Mouse (Mus musculus) layer of hippocampus, postnatal 36 days (tissue): ENCODE measurements around the gene Cps1. TPM values are rescaled to one million over a fixed set of nuclear protein-coding genes. Genes with fewer than 3 reads are reported as not detected.
A peak's percentile ranks its signal among the peaks of the same experiment; 100 is the strongest.

Source experiments
- DNase-seq, 2 experiments: peaks; one replicate each; pipeline ENCODE4 v3.0.0; 2022
- total RNA-seq, 2 experiments: library from RNA; stranded (reverse); gene quantifications; 2 replicates each; pipeline ENCODE4 v1.2.3; 2021

Cps1 gene
- under 1 TPM; 0.10 to 0.12 TPM for total RNA-seq

DNA sequence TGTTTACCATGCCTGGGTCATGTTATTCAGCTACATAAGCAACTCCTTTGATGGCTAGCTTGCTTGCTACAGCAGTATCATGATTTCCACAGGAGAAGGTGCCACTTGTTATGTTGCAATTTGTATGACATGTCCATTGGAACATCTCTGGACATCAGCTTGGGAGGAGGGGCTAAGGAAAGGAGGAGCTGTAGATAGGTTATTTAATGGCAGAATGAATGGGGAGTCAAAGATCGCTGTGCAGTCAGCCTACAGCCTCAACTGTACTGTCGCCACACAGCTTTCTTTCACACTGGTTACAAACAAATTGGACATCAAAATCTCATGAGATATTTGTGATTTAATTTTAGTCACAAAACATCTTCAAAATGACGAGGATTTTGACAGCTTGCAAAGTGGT, at the start of gene Cps1:
TSS of gene Cps1 (plus strand) at position 230 of the 400 bp plus-strand sequence.
- DNase-seq = no peak

- DNase-seq = no peak
Observed at GRCm38 (mm10) chr1:67077739-67078138, 45.1 kb upstream of the Cps1 start.

DNA sequence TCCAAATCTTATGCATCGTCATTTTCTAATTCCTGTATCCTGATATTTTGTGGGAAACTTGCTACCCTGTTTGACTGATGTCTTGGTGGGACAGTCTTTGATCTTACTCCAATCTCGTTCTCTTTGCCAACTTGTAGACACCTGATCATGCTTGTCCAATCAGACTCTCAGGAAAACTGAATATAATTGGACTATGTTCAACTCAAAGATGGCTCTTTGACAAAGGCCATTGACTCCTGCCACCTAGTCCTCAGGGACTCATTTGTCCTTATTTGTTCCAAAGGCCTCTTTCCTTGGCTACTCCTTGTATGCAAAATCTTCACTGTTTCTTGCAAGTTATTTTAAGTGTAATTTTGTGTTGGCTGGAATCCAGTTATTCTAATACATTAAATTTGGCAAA, 44.2 kb upstream of the Cps1 start:
- DNase-seq = no peak

DNA sequence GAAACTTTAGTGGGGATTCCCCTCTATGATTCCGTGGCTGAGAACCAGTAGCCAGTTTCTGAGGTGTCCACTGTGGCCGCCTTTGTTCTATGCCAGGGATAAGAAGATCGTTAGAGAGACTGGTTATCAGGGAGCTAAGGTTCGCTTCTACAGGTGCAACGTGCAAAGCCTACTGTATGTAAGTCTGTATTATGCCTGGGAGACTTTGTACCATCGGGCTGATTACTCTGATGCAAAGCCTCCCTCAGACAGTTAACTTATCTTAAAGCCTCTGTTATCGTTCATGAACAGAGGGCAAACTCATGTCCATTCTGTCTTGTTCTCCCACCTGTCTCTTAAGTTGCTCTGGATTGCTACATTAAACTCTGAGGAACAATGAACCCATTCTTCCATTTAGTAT, 43.7 kb upstream of the Cps1 start:
- DNase-seq = no peak

DNA sequence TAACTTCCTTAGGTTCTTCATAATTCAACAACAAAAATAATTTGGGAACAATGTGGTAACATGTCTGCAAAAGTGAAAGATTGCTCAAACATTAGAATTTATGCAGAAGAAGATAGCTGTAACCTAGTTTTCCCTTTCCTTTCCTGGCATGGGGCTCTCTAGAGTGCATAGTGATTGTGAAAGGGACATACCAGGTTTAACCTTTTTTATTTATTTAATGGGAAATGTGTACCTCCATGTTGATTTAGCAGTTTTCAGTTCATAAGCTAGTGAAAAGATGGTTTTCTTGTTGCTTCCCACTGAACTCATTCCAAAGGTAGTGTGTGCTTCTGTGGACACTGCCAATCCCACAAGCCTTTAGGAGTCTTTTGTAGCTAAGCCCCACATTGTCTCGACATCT, 30.4 kb upstream of the Cps1 start:
- no peak for DNase-seq

- no peak for DNase-seq
Observed at GRCm38 (mm10) chr1:67099215-67099614, 23.6 kb upstream of the Cps1 start.

- DNase-seq = no peak
Observed at GRCm38 (mm10) chr1:67103476-67104248, 19.2 kb upstream of the Cps1 start.

DNA sequence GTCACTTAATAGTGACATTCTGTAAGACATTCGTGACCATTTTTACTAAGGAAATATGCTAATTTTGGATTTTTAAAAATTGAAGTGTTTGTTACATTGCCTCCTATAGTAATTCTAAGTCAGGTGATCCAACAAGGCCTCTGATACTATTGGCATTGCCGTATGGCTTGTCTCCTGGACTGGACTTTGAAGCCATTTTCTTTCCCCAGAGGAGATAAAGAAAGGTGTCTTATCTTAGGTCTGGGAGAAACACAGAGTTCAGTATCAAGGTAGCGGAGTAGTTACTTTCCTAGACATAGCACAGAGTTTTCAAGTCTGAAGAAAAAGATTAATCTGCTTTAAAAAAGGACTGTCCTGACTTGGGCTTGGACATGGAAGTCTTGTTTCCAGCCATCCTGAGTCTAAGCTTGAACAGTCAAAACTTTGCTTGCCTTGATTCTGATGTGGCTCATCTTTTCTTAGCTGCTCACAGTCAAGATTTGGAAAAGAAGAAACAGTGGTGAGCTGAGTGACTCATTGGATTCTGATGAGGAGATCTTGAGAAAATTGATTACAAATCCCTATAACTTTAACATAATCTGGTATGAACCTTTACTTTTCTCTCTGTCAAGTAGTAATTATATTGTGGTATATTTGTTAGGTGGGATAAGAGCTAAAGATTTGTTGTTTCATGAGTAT, 11.1 kb upstream of the Cps1 start:
- no peak for DNase-seq

GRCm38 (mm10) chr1:67113343-67114030, 9.3 kb upstream of the Cps1 start:
- DNase-seq = no peak

- no peak for DNase-seq
Observed at GRCm38 (mm10) chr1:67116571-67116970, 6.3 kb upstream of the Cps1 start.

DNA sequence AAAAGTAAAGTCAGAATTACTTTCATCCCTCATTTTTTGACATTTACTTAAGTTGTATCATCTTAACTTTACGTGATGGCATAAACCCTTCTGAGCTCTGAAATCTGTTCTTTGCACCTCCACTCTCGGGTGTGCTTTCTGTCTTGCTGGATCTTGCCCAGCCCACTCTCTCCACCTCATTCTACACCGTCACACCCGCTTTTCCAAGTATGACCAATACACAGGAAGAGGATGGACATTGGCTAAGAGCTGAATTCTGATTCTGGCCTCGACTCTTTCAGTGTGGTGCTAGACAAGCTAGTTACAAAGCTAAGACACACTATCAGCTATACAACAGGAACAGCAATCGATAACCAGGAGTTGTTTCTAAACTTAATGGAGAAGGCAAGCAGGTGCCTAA, 5.0 kb upstream of the Cps1 start:
- no peak for DNase-seq

DNA sequence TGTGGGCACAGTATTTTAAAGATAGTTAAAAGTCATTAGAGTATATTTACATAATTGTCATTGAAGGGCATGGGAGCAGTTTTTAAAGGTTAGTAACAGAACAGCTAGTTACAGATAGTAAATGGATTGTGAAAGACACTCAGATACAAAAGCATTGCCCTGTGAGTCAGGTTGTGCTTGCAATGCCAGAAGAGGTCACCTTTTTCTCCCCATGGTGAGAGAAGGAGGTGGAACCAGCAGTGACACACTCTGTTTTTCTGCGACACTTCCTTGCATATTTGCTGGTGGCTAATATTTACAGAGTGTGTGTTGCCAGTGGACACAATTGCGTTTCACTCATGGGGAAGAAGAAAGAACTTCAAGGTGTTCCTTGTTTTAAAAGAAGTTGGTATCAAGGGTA, 2.6 kb downstream of the Cps1 start:
- DNase-seq = no peak

DNA sequence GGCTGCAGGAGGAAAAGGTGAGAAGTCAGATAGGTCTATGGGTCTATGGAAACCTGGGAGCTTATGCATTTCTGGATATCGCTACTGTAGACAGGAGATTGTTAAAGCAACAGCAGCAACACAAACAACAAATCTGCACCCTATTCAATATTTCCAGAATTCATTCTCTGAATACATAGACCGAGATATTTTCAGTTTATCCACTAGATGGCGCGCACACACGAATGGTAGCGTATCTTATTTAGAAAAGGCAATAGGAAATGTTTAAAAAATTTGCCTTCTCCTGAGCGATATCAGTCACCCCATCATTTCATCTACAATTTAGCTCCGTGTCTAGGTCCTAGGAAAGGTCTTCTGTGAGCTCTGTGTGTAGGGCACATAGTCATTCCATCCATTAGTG, 21.1 kb downstream of the Cps1 start:
- DNase-seq = peak in 1 of 2 experiments; percentile 12

GRCm38 (mm10) chr1:67151246-67151645, 28.4 kb downstream of the Cps1 start:
- DNase-seq = no peak

DNA sequence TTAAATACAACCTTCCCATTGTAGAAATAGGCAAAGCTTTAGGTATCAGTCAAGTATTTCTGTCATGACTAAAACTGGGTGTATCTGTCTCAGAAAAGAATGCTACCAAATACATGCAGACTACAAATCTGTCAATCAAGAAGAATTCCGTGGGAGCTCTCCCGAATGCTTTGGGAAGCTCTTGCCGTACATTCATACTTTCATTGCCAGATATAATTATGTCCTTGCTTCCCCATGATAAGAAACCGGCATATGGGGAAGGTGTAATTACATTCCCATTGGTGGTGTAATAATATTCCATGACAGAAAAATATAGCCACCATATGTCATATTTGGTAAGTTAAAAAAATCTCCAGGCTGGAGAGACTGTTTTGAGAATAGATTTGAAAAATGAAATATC, 44.5 kb downstream of the Cps1 start:
- no peak for DNase-seq

DNA sequence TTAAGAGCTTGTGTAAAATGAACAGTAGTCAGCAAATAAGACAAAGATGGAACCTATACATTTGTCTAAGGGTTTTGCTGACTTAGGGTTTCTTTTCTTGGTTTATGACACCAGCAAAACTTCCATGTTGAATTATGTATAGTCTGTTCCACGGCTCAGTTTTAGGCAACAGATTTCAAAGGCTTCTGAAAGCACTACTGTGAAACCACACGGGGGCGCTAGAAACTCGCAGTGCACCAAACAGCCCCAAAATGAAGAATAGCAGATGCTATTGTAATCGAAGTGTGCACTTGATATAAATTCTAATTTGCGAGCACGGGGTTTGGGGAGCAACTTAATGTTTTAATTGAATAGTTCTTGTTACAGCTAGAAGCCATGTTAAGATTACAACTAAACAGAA, 58.3 kb downstream of the Cps1 start:
- DNase-seq = peak; percentile 48 to 52

- no peak for DNase-seq
Observed at GRCm38 (mm10) chr1:67182201-67182600, 59.4 kb downstream of the Cps1 start.

DNA sequence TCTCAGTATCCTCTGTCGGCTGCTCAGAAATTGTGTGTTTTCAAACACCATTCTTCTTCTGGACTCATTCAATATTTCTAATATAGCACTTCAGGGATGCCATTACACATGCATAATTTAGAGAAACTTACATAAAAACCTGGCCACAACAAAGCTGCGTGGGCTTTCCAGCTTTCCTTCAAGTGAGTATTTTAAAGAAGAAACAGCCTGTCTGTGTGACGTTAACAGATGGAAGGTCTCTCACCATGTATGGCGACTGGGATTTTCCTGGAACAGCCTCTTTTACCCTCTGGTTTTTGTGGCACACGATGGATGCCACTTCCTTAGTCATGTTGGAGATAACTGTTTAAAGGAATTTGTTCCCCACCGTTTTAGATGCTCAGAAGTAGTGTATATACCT, 60.7 kb downstream of the Cps1 start:
- DNase-seq = no peak

DNA sequence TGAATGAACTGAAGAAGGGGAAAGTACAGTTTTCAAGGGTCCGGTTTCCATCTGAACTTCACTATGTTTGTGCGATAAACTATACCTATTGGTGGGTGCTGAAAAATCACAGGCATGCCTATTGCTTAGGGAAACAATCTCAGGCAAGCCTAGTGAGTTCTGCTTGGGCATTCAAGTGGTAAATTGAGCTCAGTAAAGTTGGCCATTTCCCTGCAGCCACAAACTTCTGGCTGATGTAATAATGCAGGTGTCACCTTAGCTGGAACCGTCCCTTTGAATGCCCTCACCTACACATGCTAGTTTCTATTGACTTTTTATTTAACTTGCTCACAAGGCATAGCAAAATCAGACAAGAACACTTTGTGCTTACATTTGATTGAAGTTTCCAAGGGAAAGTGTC, 61.3 kb downstream of the Cps1 start:
- DNase-seq = no peak

DNA sequence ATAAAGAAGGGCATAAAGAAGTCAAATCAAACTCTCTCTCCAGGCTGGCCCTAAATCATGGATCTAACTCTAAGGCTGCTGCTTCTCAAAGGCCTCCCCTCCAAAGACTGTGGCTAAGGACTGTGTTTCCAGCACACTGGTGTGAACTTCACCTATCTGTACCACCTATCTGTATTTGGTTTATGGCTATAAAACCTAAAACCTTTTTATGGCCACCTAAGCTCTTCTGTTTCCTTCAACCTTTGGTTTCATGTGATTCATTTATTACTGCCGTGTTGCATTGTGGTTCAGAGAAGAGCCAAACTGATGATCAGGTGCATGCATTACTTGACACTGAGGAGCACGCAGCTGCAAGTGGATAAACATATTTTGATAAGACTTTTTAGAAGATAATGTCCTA, 74.5 kb downstream of the Cps1 start:
- no peak for DNase-seq

- DNase-seq = peak; percentile 5 to 11
Observed at GRCm38 (mm10) chr1:67218339-67218944, 95.6 kb downstream of the Cps1 start.

GRCm38 (mm10) chr1:67223666-67224065, 100.8 kb downstream of the Cps1 start:
- peak in 1 of 2 experiments; percentile 4 for DNase-seq

DNA sequence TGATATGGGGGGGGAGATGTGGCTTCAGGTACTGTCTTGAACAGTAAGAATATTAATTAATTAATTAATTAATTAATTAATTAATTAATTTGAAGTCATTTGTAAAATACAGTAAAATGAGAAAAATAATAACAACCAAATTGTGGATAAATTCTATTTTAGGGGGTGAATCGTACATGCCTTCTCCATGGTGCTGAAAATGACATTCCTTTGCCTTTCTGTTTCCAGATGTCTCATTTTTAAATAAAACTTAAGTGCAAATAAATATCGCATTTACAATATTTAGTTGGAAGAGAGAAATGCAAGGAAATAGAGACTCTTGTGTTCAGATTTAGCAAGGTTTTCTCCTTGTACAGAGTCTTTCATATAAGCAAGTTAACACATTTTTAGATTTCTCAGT, 112.0 kb downstream of the Cps1 start:
- DNase-seq = no peak
